Mouse (Mus musculus): Measurements from ENCODE around the gene Pcsk1n.

DNA sequence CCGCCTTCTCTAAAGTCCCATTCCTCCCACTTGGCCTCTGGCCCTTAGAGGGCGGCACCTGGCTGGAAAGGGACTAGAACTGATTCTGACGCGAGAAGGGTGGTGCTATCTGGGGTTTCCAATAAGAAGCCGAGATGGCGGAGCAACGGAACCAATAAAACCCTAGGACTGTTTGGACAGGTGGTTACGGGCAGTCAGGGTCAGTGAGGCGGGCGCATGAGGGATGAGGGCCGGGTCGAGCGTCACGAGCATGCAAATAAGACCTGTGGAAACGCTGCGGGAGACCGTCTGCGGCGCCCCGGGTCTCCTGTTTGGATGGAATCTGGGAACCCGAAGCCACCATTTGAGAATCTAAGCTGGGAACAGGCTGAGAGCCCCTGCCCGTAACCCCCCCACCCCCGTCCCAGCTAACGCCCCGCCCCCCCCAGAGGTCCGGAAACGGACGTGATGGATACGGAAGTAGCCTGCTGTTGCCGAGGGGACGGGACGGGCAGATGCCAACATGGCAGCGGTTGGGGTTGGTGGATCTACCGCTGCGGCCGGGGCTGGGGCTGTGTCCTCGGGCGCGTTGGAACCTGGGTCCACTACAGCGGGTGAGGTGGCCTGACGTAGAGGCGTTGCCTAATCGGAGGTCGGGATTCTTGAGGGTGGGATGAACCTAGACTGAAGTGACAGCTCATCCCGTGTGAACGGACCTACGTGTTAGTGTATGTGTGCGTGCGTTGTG, 35.6 kb upstream of the Pcsk1n start, which contains the start of gene Slc35a2:
- TF ChIP-seq HCFC1 (IDR thresholded peaks at IDR 0.05; ENCODE audit: borderline replicate concordance, insufficient read depth, low read length) (no peak), ZNF384 (IDR thresholded peaks at IDR 0.05; ENCODE audit: low read depth, low read length) (no peak), ZC3H11A (IDR thresholded peaks at IDR 0.05; ENCODE audit: borderline replicate concordance, low read depth, low read length) (no peak), CHD2 (IDR thresholded peaks at IDR 0.05; ENCODE audit: low read depth, low read length) (no peak), MAFK (IDR thresholded peaks at IDR 0.05; ENCODE audit: insufficient read depth, low read depth, low read length) (no peak)
